Mouse (Mus musculus): ENCODE results near the gene Stmn1.

Gene Stmn1

GRCm38 (mm10) chr4:134517719-134518118 is 49.6 kb downstream of the Stmn1 start:
- no peak for DNase-seq

GRCm38 (mm10) chr4:134518541-134518940 is 50.4 kb downstream of the Stmn1 start:
- no peak for DNase-seq

DNA sequence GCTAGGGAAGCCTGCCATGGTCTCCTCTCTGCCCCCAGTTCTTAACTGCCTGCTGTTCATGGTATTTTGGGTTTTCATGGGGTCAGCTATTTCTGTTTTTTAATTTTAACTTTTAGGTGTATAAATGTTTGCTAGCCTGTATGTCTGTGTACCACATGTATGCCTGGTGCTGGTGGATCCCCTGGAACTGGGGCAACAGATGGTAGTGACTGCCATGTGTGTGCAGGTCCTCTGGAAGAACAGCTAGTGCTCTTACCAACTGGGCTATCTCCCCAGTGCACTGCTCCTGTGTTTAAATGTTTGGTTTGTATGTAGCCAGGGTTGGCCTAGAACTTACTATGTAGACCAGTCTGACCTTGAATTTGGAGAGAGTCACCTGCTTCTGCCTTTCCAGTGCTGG is 51.2 kb downstream of the Stmn1 start:
- DNase-seq, result no peak

Data from retina, postnatal 1 day (tissue).